Mouse (Mus musculus) megakaryocyte, embryonic 14.5 days (primary cell): Measurements from ENCODE around the gene Pcsk5.

Experiments used
- FLI1 ChIP-seq: IDR thresholded peaks from 2 replicates; pipeline ENCODE4 v1.6.1; 2012; ENCODE audit warnings: low read length, inconsistent platforms, mixed read lengths
- GATA1 ChIP-seq: IDR thresholded peaks from 3 replicates; pipeline ENCODE4 v1.6.1; 2012; ENCODE audit warnings: mixed read lengths, low read length, inconsistent platforms, borderline replicate concordance

- no peak for TF ChIP-seq GATA1
- no peak for TF ChIP-seq FLI1
Observed at GRCm38 (mm10) chr19:17774061-17774460, 63.4 kb downstream of the Pcsk5 start.
